Mouse (Mus musculus): ENCODE results near the gene Tbc1d24.

Tbc1d24 gene

DNA sequence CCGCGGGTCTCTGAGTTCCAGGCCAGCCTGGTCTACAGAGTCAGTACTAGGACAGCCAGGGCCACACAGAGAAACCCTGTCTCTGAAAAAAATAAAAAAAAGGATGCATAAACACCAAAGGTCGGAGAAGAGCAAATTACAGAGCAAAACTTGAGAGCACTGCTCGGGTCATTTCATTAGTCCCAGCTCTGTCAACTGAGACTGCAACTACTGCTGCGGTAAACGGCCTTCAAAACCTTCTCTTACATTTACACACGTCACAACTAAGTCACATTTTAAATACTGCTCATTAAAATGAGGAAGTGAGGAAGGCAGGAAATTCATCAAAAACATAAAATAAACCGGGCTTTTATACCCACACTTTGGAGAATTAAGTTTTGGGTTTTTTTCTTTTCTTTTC, 12.5 kb downstream of the Tbc1d24 start:
- ATAC-seq (ENCODE audit: insufficient number of reproducible peaks, low FRiP score, low TSS enrichment), result no peak

DNA sequence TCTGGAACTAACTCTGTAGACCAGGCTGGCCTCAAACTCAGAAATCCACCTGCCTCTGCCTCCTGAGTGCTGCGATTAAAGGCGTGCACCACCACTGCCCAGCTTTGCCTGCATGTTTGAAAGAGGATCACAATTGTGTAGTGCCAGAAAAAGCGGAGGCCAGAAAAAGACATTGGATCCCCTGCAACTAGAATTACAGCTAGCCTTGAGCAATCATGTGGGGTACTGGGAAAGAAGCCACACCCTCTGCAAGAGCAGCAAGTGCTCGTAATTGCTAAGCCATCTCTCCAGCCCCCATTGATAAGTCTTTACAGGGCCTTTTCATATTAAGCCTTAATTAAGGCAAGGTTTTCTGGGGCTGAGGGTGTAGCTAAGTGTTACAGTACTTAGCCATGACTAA, 13.9 kb downstream of the Tbc1d24 start:
- no peak for ATAC-seq (ENCODE audit: insufficient number of reproducible peaks, low FRiP score, low TSS enrichment)

DNA sequence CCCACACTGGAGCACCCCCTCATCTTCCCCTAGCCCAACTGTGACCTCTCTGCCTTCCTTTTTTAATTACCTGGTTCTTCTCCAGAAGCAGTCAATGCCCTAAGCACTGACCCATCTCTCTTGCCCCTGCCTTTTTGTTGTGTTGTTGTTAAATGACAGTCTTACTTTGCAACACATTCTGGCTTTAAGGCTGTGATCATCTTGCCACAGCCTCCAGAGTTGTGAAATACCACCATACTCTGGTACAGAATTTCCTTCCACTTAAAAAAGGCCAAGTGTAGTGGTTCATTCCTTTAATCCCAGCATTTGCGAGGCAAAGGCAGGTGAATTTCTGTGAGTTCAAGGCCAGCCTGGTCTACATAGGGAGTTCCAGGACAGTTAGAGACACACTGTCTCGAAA, 14.4 kb downstream of the Tbc1d24 start:
- no peak for ATAC-seq (ENCODE audit: insufficient number of reproducible peaks, low FRiP score, low TSS enrichment)

DNA sequence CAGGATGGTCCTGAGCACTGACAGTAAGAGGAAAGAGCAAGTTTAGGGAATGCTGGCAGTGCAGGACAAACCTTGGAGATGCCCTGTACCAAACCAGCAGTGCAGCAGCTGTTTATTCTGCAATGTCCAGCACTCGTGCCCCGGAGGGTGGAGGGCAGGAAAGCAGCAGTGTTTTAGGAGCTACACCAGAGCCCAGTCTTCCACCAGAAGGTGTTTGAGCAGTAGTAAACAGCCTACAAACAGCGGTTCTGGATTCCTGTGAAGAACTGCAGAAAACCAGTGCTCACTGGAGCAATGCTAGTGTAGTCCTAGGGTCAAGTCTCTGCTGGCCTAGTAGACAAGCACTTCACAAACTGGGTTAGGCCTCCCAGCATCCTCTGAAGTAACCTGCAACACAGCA, 31.1 kb downstream of the Tbc1d24 start:
- ATAC-seq (ENCODE audit: insufficient number of reproducible peaks, low FRiP score, low TSS enrichment), result no peak

DNA sequence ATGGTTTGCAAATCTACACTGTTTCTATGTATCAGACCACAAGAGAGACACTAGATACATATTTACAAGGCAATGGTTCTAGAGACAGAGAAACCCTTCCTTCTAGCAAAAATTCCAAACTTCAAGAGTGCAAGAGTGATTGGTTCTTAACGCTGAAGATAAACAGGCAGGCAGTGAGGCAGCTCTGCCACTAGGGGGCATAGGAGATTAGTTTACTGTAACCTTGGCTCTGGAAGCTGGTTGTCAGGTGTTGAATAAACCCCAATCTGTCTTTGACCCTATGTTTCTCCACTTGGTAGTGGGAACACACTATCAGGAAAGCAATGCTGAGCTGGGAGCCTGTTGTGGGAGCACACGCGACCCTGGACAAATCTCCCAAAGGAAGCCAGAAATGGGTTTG, 31.9 kb downstream of the Tbc1d24 start:
- ATAC-seq (ENCODE audit: insufficient number of reproducible peaks, low FRiP score, low TSS enrichment), result no peak

DNA sequence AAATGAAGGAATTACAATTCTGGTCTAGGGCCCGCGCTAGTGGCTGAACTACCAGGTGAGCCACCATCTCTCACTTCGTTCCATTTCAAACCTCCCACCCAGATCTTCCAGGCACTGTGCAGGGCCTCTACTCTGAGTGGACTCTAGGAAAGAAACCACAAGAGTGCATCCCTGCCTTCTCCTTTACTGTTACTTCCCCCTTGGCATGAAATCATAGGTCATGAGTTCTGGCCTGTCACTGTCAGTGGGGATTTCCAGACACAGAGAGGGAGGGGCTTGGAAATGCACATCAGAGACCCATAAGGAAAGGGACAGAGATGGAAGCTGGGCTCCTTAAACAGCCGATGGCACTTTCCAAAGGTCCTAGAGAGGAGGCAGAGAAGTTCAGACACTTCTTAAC, 33.6 kb downstream of the Tbc1d24 start:
- no peak for ATAC-seq (ENCODE audit: insufficient number of reproducible peaks, low FRiP score, low TSS enrichment)

DNA sequence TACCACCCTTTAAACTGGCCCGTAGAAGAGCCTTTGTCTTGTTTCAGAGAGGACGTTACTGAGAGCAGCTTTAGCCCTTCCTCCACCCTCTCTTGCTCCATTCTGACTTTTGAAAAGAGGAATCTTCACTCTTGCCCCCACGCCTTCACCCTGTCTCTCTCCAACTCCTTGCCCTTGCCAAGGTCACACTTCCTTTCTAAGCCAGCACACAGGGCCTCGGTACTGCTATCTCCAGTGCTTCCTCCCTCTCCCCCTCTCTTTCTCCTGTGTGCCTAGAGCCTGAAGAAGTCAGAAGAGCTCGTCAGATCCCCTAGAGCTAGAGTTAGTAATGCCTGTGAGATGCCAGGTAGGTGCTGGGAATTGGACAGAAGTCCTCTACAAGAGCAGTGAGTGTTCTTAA, 34.6 kb downstream of the Tbc1d24 start:
- no peak for ATAC-seq (ENCODE audit: insufficient number of reproducible peaks, low FRiP score, low TSS enrichment)

DNA sequence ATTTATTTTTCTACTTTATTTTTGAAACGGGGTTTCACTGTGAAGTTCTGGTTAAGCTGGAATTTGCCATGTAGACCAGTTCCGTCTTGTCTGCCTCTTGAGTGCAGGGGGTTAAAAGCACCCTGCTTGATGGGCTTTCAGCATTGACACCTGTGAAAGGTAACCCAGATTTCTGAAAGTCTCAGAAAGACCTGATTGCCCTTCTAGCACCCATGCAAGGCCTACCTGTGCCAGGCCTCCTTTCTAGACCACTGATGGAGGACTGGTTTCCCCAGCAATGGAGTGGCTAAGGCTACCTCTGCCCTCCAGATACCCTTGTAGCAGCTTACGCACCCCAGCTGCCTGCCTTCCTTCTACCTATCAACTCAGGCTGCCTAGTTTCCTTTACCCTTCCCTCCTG, 35.2 kb downstream of the Tbc1d24 start:
- no peak for ATAC-seq (ENCODE audit: insufficient number of reproducible peaks, low FRiP score, low TSS enrichment)

DNA sequence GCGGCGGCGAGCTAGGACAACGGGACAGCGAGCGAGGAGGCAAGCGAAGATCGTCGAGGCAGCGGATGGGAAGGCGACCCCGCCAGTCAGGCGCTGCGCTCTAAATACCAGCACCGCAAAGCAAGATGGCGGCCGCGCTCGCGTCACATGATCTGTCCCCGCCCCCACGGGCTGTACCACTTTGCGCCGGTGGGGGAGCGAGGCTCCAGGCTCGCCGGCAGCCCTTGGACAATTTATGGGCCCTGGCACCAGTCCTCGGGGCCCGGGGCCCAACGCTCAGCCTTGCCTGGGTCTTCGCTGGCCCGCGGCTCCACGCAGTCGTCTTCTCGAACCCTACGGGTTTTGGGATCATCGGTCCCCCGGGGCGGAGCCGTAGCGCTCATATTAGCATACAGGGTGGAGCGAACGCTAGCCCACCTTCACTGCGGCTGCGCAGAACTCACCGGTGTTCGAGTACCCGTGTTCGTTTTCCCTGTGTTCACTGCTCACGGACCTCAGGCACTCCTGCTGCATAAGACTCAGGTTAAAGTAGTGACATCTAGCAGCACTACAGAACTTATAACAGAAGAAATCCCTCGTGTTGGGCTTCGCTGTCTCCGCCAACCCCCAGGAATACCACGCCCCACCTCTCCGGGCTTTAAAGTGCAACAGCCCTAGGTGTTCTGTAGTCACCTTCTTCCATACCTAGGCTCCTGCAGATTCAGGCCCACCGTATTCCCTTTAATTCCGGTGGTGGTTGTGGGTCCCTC, 35.9 kb downstream of the Tbc1d24 start, which contains the start of gene Atp6v0c:
Gene Atp6v0c, minus strand, starts transcription at position 386 of the 749 bp plus-strand sequence.
- peak; percentile 80 for ATAC-seq (ENCODE audit: insufficient number of reproducible peaks, low FRiP score, low TSS enrichment)

DNA sequence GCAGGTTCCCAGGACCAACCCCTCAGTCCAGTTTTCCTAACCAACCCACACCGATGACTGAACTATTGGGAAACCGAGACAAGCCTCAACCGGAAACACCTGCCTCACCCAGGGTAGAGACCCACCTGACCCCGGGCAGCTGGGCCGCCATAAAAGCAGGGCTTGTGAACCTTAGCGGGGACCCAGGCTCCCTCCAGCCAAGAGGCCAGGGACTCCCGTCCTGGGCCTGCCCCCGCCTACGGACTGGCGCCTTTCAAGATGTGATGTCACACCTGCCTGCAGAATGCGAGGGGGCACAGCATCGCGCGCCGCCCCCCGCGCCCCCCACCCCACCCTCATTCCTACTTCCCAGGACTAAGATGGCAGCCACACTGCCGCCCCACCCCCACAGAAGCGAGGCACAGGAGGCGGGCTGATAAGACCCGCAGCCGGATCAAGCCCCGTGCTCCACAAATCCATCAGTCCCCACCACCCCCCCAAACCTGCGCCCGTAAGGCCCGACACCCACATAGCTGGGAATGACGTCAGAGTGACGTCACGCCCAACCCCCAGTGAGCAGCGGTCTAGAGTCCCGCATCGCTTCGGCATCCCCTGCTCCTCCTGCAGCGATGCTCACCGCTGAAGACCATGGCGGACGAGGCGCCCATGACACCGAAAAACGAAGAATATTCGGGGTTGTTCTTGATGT, 36.6 kb downstream of the Tbc1d24 start:
- ATAC-seq (ENCODE audit: insufficient number of reproducible peaks, low FRiP score, low TSS enrichment), result peak; percentile 17; the same call in 1 of the 2 replicates

DNA sequence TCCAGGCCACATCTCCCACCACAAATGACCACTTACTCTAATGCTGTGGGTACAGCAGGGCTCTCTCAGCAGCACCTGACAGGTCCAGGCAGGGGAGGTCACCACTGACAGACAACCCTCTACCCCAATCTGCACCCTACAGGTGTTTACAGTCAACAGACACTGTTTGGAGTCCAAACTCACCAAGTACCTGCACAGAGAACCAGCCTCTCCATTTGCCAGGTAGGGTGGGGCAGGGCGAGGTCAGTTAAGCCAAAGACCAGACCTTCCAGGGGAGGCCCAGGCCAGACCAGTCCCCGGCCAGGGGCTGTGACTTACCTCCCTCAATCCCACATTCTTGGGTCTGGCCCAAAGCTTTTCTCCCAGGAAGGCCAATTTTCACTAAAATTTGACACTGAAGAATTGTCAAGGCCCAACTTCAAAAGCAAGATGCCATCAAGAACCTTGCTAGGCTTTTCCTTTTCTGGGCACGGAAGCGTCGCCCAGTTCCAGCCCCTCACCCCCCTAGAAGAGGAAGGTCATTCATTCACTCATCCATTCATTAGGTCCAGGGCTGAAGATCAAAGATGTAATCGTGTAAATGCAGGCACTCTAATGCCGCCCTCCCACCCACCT, 37.4 kb downstream of the Tbc1d24 start:
- no peak for ATAC-seq (ENCODE audit: insufficient number of reproducible peaks, low FRiP score, low TSS enrichment)

DNA sequence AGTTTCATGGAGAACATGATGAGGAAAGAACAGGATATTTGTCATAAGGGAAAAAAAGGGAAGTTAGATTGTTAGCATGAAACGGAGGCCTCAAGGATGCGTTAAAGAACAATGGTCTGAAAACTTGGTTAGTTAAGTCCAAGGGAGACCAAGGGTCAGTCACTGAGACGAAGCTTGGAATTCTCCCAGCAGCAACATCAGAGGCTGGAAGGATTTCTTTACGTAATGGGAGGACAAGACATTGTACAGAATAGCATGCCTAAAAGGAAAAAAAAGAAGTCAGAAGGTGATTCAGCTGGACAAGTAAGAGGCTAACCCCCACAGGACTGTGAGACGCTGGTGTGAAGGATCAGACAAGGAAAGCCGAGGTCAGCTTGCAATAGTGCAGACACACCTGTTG, 38.2 kb downstream of the Tbc1d24 start:
- ATAC-seq (ENCODE audit: insufficient number of reproducible peaks, low FRiP score, low TSS enrichment), result no peak

DNA sequence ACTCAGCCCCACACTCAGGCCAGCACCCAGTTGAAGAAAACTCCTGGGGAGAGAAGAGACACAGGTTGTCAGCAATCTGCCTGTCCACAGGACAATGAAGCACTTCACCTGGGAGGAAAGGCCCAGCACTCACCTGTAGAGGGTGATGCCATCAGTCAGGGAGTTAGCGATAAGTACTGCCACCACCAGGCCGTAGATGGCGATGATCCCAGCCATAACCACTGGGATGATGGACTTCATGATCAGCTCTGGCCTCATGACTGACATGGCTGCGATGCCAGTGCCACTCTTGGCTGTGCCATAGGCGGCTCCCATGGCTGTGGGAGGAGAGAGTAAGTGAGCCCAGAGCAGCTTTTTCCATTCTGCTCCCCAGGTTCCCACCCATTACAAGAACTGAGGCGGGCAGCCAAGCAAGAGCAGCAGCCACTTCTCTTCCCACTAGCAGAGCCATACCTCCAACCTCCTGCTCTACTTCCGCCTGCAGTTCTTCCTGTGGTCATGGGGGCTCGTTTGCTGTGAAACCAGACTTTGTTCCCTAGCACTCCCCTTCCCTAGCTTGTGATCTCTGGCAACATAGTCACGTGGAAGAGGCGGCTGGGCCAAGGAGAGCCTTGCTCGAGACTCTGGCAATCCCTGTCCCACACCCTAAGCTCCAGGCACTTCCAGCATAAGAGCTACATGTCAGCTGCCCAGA, 40.6 kb downstream of the Tbc1d24 start:
- ATAC-seq (ENCODE audit: insufficient number of reproducible peaks, low FRiP score, low TSS enrichment), result no peak

DNA sequence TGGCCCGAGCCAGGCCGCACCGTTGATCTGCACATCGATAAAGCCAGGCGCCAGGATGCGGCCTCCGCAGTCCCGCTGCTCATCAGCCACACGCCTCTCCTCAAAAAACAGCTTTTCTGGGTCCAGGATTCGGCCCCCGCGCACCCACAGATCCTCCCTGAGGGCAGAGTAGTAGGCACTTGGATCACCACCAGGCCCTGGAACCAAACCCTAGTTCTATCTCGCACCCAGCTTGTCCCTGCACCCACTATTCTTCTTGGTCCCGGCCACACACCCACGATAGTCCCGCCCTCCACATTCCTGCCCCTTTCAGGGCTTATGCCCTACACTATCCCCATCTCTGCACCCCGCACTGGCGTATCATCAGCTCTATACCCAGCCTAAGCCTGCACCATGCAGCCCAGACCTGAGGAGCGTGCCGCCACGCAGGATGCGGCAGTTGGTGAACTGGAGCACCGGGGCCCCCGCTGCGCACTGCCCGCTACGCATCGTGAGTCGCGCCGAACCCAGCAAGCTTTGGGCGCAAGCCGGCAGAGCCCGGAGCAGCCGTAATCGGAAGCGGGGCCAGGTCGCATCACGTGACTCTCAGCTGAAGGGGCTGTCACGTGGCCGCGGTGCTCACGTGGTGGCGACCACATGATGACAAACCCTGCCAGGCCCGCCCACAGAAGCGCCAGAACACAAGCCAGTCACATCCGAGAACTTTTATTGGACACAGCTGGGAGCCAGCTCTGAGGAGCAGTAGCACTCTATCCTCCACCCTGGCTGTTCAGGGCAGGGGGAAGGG, 42.0 kb downstream of the Tbc1d24 start, which contains the start of gene Amdhd2:
Gene Amdhd2, minus strand, starts transcription at position 591 of the 787 bp plus-strand sequence.
- ATAC-seq (ENCODE audit: insufficient number of reproducible peaks, low FRiP score, low TSS enrichment), result peak; percentile 62

DNA sequence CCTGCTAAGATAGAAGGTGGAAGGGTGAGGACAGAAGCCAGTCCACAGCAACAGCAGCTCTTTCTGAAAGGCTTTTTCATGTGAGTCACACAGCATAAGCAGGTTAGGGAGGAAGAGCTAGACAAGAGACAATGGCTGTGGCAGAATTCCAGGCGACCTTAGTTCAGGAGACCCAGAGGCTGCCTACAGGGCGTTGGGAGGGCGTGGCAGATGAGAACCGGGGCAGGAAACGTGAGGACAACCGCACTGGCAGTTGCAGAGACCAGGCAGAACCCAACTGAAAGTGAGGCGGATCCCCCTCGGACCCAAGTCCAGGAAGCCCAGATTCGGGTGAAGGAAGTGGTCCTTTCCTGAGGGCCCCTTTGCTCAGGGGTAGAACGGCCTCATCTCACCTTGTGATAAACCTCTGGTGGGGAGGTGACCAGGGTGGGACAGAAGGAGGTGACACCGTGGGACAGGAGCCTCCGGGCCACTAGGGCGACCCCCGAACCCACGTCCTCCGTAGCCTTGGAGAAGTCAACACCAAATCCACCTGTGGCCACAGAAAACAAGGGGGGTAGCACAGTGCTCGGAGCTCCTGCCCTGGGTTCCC, 42.7 kb downstream of the Tbc1d24 start:
- no peak for ATAC-seq (ENCODE audit: insufficient number of reproducible peaks, low FRiP score, low TSS enrichment)

DNA sequence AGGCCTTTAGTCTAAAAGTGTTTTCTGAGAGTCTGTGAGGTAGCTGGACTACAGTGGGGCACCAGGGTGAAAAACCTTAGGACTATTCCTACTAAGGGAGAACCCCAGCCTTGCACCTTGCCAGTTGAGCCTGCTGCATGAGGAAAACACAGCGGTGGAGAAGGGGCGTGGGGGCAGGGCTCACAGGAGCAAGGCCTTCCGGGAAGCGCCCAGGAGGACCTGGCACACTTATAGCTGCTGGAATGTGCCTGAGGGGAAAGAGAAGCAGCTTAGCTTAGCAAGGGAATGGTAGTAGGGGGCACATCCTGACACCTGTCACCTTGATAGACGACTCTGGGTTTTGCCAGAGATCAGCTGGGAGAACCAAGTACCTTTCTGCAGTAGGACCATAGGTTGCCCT, 43.9 kb downstream of the Tbc1d24 start:
- no peak for ATAC-seq (ENCODE audit: insufficient number of reproducible peaks, low FRiP score, low TSS enrichment)

DNA sequence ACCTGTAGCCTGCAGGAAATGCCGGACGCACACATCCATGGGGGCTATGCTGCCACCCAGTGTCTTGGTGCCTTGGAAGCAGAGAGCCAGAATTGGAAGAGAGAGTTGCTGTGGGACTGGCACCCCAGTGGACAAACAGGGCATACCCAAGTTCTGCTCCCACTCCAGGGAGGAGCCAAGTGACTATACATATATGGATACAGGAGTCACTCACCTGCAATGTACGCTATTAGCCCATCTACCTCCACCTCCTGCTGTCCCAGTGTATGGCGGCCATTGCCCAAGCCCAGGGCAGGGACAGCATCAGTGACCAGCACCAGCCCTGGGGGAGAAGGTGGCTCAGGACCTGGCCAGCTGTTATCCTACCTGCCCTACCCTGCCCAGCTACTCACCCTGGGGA, 47.8 kb downstream of the Tbc1d24 start:
- no peak for ATAC-seq (ENCODE audit: insufficient number of reproducible peaks, low FRiP score, low TSS enrichment)

DNA sequence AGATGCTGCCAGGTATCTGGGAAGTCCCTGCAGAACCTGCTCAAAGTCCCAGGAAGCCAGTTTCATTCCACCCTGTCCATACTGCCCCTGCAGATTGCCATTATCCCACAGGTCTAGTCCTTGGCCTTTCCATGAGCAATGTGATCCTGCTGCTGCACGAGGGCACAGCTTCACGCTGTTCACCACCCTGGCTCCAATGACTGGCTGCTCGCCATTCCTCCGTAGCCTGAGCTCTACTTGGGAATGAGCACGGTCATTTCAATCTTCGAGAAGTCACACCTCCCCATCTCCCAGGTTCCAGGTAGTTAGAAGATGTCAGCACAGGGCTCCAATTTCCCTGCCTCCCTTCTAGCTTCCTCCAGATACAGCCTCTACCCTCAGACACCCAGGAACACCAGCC, 48.2 kb downstream of the Tbc1d24 start:
- no peak for ATAC-seq (ENCODE audit: insufficient number of reproducible peaks, low FRiP score, low TSS enrichment)

DNA sequence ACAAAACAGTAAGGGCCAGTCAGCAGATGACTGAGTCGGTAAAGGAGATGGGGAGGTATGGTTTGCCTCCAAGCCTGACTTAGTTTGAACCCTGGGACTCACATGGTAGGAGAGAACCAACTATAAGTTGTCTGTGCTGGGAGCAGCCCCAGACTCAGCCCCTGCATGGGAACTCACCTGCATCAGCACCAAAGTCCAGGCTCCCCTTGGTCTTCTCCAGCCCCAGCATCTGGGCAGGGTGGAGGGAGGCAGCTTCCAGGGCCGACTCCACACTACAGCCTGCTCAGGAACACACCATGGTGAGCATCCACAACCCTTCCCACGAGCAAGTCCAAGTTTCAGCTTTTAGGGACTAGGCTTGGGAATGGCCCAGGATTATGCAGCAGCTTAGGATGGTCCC, 49.0 kb downstream of the Tbc1d24 start:
- no peak for ATAC-seq (ENCODE audit: insufficient number of reproducible peaks, low FRiP score, low TSS enrichment)

DNA sequence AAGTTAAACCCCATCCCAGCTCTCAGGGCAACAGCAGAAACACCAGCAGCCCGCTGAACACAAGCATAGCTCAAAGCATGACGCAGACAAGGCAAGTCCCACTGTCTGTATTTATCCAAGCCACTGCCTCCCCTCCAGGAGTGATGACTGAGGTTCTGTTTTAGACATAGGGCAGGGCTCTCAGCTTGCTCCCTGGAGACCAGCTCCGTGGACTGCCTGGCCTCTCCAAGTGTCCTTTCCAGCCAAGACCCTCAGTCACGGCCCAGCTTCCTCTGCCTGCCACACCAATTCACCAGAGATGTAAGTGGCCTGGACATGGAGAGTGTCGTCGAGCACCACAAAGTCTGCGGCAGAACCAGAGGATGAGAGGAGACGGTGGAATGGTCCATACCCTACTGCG, 49.6 kb downstream of the Tbc1d24 start:
- no peak for ATAC-seq (ENCODE audit: insufficient number of reproducible peaks, low FRiP score, low TSS enrichment)
